Mouse (Mus musculus) cerebellum, adult 2 months (tissue): Measurements from ENCODE around the gene Sult2b1.

ENCODE experiments used
- CTCF ChIP-seq: fragments of 200-500 bp; IDR thresholded peaks from 2 replicates; pipeline ENCODE4 v1.5.1; 2011; ENCODE audit warnings: low read depth, mild to moderate bottlenecking, control low read depth, low read length, moderate library complexity, borderline replicate concordance; ENCODE audit not compliant: insufficient read depth
- POLR2A ChIP-seq: fragments of 200-500 bp; IDR thresholded peaks from 2 replicates; pipeline ENCODE4 v1.6.1; 2011; ENCODE audit warnings: low read length, control low read depth, borderline replicate concordance; ENCODE audit not compliant: insufficient read depth

DNA sequence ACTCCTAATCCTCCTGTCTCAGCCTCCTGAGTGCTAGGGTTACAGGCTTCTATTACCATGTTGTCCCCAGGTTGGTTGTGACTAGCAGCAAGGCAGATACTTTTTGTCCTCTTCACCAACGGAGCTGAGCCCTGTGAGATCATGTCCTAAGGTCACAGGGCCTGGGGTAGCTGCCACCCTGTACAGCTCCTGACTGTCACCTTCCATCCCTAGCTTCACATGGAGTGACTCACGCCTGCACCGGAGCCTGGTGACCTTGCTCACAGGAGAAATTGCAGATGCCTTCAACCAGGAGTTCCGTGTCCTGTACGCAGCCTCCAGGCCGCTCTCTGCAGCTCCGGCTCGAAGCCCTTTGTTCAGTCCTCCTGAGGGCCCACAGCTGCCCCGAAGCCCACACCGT is 58.0 kb downstream of the Sult2b1 start:
- no peak for TF ChIP-seq CTCF
- no peak for TF ChIP-seq POLR2A
